Mouse (Mus musculus) gastrocnemius, adult 18-20 months (tissue): Measurements from ENCODE around the gene Zfp526. TPM values are rescaled to one million over a fixed set of nuclear protein-coding genes. Genes with fewer than 3 reads are reported as not detected.
A peak's percentile ranks its signal among the peaks of the same experiment; 100 is the strongest.

Source experiments
- DNase-seq: peaks from one replicate; pipeline ENCODE4 v3.0.0; 2021; ENCODE audit warnings: low spot score
- long read RNA-seq, 2 experiments: library from polyadenylated mRNA; stranded (forward); transcript quantifications; one replicate each; pipeline ENCODE4 v2.0.0; 2021
- total RNA-seq, 2 experiments: library from RNA; stranded (reverse); gene quantifications; 2 replicates each; pipeline ENCODE4 v1.2.3; 2021

Zfp526 gene
- 1 to 10 TPM; 4.7 to 5.3 TPM for total RNA-seq
- long read RNA-seq, experiment 1 = 0 reads
- long read RNA-seq, experiment 2 = 0 reads

GRCm38 (mm10) chr7:25221102-25221883 is at the start of gene Zfp526:
Gene Zfp526 (plus strand): TSS chr7:25221425.
- peak; percentile 98 for DNase-seq

- no peak for DNase-seq
These were observed 48.6 kb upstream of the Zfp526 start for GRCm38 (mm10) chr7:25172669-25173068.

DNA sequence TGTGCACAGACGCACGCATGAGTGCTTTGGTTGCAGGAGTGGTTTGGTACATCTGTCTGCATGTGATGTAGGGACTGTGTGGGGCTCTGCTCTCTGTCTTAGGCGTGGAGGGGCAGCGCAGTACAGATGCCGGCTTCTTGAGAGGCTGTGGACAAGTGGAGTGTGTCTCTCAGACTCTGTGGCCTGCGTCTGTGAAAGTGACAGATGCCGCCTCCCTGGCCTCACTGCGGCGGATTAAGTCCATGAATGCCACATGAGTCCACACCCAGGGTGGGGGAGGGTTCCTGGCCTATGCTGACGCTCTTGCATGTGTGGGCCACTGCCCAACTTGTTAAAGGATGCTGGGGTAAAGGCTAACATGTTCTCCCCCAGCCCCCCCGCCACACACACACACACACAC is 46.9 kb upstream of the Zfp526 start:
- DNase-seq = no peak

DNA sequence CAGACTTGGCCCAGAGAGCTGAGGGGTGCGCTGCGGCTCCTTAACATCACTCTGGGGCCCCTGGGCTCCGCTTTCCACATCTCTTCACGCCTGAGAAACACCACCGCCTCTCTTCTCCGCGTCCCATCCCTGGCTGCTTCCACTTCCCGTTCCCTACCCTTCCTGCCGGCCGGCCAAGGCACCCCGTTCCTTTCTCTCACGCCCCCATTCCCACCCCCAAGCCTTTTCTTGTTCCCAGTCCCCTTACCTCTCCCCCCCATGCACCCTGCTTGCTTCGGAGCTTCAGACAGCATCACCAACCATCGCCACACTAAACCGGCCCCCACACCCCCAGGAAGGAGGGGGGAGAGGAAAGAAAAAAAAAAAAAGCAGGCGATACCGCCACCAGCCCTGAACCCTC is 42.9 kb upstream of the Zfp526 start:
- DNase-seq = no peak

GRCm38 (mm10) chr7:25178787-25179605 is 42.2 kb upstream of the Zfp526 start:
- no peak for DNase-seq

GRCm38 (mm10) chr7:25179606-25180161 is 41.5 kb upstream of the Zfp526 start, which contains the start of gene Pou2f2:
Gene Pou2f2 (minus strand): TSS chr7:25179726.
- DNase-seq = peak; percentile 59

GRCm38 (mm10) chr7:25180512-25180911 is 40.7 kb upstream of the Zfp526 start:
- no peak for DNase-seq

GRCm38 (mm10) chr7:25181331-25181790 is 39.9 kb upstream of the Zfp526 start:
- peak; percentile 25 for DNase-seq

GRCm38 (mm10) chr7:25181814-25182213 is 39.4 kb upstream of the Zfp526 start:
- no peak for DNase-seq

GRCm38 (mm10) chr7:25184091-25184490 is 37.1 kb upstream of the Zfp526 start:
- no peak for DNase-seq

DNA sequence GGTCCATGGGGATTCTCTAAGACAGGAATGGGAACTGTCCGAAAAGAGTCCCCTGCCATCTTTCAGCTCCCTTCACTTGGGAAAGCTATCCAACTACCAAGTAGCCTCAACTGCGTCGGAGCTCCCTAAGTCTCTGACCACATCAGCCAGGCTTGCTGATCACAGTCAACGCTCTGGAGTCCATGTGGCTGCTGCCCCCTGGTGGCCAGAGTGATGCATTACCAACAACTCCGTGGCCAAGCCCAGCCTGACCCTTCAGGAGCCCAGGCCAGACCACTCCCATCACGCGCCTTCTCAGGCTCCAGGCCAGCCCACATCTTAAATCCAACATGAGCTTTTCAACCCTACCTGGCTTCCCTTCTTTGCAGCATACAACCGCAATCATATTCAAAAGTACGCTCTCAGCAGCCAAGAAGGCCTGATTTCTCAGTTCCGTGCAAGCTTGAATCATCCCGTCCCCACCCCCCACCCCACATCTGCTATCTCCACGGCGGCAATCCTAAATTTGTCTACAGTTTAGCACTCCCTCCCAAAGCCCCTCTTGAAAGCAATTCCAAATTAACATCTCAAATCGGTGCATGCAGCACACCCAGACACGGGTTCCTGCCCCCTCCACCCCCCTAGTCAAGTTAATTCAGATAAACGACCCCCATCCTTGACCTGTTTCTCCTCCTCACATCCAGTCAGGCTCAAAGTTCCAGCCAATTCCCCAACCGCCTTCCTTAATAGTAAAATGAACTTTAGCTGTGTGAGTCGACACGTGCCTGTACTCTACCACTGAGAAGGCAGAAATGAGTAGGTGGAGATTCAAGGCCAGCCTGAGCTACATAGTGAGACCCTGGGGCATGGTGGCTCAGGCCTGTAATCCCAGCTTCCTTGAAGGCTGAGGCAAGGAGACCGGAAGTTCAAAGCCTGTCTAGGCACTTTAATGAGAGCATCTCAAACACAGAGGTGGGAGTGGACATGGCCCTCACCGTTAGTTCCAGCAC is 33.3 kb upstream of the Zfp526 start:
- DNase-seq = peak; percentile 85

- no peak for DNase-seq
These were observed 30.4 kb upstream of the Zfp526 start for GRCm38 (mm10) chr7:25190806-25191205.

- DNase-seq = no peak
These were observed 29.1 kb upstream of the Zfp526 start for GRCm38 (mm10) chr7:25192110-25192509.

GRCm38 (mm10) chr7:25195148-25195547 is 26.1 kb upstream of the Zfp526 start:
- no peak for DNase-seq

- DNase-seq = no peak
These were observed 25.1 kb upstream of the Zfp526 start for GRCm38 (mm10) chr7:25196107-25196506.

- DNase-seq = no peak
These were observed 23.7 kb upstream of the Zfp526 start for GRCm38 (mm10) chr7:25197384-25198018.

DNA sequence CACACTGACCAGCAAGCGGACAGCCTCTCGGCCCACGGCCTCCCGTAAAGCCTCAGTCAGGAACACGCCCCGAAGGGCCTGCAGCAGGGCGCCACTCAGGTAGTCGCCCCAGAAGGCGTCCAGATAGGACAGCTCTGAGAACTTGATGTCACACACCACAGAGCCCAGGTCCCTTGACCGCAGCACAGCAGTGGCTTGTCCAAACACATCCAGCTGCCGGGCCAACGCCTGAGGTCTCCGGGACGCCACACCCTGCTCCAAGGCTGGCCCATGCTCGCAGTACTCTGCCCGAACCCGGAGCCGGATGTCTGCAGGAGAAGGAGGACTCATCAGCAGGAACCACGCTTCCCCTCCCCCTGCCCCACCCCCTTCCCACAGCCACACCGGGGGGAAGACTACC is 17.6 kb upstream of the Zfp526 start:
- DNase-seq = no peak

GRCm38 (mm10) chr7:25205355-25206093 is 15.7 kb upstream of the Zfp526 start:
- DNase-seq = no peak

GRCm38 (mm10) chr7:25206094-25206830 is 15.0 kb upstream of the Zfp526 start:
- DNase-seq = peak; percentile 40
